Mouse (Mus musculus): ENCODE measurements around the gene Clstn2. TPM values are rescaled to one million over a fixed set of nuclear protein-coding genes. Genes with fewer than 3 reads are reported as not detected.

Clstn2 gene
- polyA plus RNA-seq, 1 experiment from 2014 or later = 13.7 TPM

DNA sequence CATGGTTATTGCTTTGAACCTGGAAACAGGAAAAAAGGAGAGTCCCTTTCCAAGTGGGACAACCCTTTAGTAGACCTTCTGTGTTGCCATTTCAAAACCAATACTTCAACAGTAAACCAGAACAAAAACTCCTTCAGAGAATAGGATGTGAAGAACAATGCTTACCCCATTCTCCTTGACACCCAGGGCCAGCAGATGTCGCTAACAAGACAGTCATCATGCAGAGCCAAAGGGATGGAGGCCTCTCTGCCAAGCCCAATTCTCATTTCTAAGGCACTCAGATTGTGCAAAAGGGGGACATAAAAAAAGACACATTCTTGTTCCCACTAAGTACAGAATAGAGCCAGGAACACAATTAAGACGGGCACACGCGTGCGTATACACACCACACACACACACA, 16.4 kb downstream of the Clstn2 start:
- H3K9ac ChIP-seq = no peak overlapping the region
- no peaks in the 10 kb centered on the region for H3K27me3 ChIP-seq (replicated peaks)
- no peaks in the 10 kb centered on the region for H3K36me3 ChIP-seq
- no peaks in the 10 kb centered on the region for H3K9me3 ChIP-seq
- no peaks in the 10 kb centered on the region for H3K4me1 ChIP-seq
- no peak overlapping the region for H3K4me3 ChIP-seq
- no peak overlapping the region for H3K27ac ChIP-seq
- no peak overlapping the region for H3K4me2 ChIP-seq (replicated peaks)
- no peak for ATAC-seq (ENCODE audit: low FRiP score, low read depth)
- 74% methylated on average over 5 of the region's 5 CpGs for WGBS

DNA sequence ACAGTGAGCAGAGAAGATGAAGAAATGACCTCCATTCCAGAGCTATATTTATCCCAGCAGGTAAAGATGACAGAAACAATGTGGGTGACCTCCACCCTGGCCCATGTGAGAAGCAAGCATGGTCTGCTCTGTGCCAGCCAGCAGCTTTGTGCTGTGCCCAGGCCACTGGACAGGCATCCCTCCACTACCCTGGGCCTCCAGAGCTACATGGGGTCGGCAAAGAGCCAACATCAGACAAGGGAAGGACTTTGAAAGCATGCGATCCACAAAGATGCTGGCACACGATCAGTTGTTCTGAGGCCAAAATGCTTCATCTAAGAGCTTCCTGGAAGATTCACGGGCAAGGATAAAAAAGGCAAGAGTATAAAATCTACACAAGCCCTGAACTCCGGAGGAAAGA, 36.6 kb downstream of the Clstn2 start:
- Histone ChIP-seq H3K4me2 (replicated peaks) (no peak overlapping the region), H3K4me3 (no peak overlapping the region), H3K27ac (no peak overlapping the region), H3K4me1 (no peaks in the 10 kb centered on the region), H3K36me3 (no peaks in the 10 kb centered on the region), H3K9ac (no peak overlapping the region), H3K27me3 (replicated peaks) (no peaks in the 10 kb centered on the region), H3K9me3 (no peaks in the 10 kb centered on the region)
- 87% methylated on average over 5 of the region's 5 CpGs for WGBS
- ATAC-seq (ENCODE audit: low FRiP score, low read depth) = no peak

DNA sequence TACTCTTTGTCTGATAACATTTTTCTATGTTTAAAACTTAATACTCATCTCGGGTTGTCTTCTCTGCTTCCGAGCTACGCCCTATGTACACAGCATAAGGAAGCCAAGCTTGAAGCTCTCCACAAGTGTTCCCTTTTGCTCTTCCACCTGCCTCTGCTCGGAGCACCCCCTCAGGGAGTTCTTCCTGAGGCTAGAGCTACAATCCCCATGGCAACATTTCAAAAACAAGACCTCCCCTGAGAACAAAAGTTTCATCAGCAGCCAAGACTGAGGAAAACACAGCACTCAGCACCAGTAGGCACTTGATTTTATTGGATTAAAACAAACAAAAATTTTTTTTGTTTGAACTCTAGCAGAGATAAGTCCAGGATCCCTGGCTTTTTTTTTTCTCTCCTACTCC, 37.3 kb downstream of the Clstn2 start:
- Histone ChIP-seq H3K9ac (no peak overlapping the region), H3K27me3 (replicated peaks) (no peaks in the 10 kb centered on the region), H3K4me1 (no peaks in the 10 kb centered on the region), H3K4me3 (no peak overlapping the region), H3K4me2 (replicated peaks) (no peak overlapping the region), H3K27ac (no peak overlapping the region), H3K9me3 (no peaks in the 10 kb centered on the region), H3K36me3 (no peaks in the 10 kb centered on the region)
- no peak for ATAC-seq (ENCODE audit: low FRiP score, low read depth)
- 57% methylated on average over 4 of the region's 4 CpGs for WGBS

DNA sequence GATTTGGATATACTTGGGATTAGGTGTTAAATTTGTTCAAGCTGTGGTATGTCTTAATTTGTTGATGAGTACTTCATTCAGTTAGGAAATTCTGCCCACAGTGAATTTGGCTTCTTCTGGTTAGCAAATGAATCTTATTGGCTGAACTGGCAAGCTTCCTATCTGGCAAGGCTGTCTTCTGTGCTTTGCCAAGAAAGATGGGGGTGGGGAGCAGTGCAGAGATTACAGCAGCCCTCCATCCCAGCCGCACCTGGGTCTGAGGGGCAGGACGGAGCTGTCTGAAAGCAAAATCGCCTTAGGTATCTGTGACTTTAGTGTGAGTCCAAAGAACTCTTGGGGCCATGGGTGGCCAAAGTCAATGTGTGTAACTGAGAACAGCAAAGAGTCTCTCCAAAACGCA, 40.9 kb downstream of the Clstn2 start:
- Histone ChIP-seq H3K4me3 (no peak overlapping the region), H3K9me3 (no peaks in the 10 kb centered on the region), H3K36me3 (no peaks in the 10 kb centered on the region), H3K9ac (no peak overlapping the region), H3K27me3 (replicated peaks) (no peaks in the 10 kb centered on the region), H3K4me2 (replicated peaks) (no peak overlapping the region), H3K4me1 (no peaks in the 10 kb centered on the region), H3K27ac (no peak overlapping the region)
- WGBS = 70% methylated on average over 4 of the region's 4 CpGs
- no peak for ATAC-seq (ENCODE audit: low FRiP score, low read depth)

DNA sequence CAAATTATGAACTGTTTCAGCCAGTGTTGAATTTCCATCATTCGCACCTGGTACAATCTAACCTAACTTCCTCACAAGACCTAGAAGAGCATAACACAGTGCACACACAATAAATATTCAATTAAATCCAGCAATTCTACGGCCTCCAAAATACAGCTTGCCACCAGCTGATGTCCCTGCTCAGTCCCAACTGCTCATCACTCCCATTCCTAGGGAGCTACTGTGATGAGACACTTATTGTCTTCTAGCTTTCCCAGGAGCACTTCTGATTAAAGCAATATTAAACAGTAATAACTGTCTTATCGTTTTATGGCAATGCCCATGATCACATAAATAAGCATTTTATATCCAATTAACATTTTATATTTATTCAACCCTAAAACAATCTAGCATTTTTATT, 55.6 kb downstream of the Clstn2 start:
- no peak overlapping the region for H3K4me3 ChIP-seq
- H3K9ac ChIP-seq = no peak overlapping the region
- no peak overlapping the region for H3K4me2 ChIP-seq (replicated peaks)
- H3K4me1 ChIP-seq = 0 out of 2 replicates have a peak, but pooled peaks cover 5% of the 10 kb centered on the region
- H3K27ac ChIP-seq = no peak overlapping the region
- no peaks in the 10 kb centered on the region for H3K9me3 ChIP-seq
- H3K27me3 ChIP-seq (replicated peaks) = no peaks in the 10 kb centered on the region
- 79% methylated on average over 3 of the region's 3 CpGs for WGBS
- no peak for ATAC-seq (ENCODE audit: low FRiP score, low read depth)
- no peaks in the 10 kb centered on the region for H3K36me3 ChIP-seq

DNA sequence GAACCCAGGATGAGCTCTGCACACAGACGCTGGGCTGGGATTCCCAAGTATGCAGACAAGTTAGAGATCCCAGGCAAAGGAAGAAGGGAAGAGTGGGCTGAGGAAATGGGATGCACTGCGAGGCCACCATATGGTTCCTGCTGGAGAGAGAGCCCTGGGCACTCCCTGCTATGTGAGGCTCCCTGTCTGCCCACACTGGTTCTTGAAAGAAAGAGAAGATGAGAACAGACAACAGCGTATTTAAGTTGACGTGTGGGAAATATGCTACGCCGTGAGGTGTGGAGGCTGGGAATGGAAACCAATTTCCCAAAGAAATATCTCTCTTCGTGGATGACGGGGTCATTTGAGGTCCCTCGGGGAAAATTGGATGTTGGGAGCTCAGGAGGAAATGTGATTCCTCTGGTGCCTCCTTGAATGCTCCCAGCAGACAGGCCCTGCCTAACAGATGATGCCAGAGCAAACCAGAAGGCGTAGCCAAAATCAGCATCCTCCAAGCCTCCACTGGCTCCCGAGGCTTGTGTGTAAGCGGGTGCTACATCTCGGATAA, 58.1 kb downstream of the Clstn2 start:
- Histone ChIP-seq H3K9me3 (no peaks in the 10 kb centered on the region), H3K27ac (no peak overlapping the region), H3K4me3 (no peak overlapping the region), H3K4me2 (replicated peaks) (no peak overlapping the region), H3K36me3 (no peaks in the 10 kb centered on the region), H3K27me3 (replicated peaks) (no peaks in the 10 kb centered on the region), H3K9ac (no peak overlapping the region), H3K4me1 (0 out of 2 replicates have a peak, but pooled peaks cover 5% of the 10 kb centered on the region)
- ATAC-seq (ENCODE audit: low FRiP score, low read depth) = no peak
- 67% methylated on average over 13 of the region's 13 CpGs for WGBS

DNA sequence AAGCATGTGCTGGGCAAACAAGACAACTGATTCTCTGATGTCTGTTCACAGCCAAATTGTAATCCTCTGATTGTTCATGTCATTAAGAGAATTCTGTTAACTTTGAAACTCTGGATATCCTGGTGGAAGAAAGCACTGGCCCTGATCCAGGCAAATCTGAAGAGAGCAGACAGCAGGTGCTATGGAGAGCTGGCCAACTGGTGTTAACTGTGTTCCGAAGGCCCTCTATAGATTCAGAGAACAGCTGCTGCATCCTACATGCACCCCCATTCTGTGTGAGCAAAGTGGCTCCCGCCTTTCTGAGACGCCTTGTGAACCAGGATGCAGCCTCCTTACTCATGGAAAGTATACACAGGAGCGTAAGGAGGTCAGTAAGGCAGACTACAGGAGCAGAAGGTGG, 66.3 kb downstream of the Clstn2 start:
- Histone ChIP-seq H3K4me1 (no peaks in the 10 kb centered on the region), H3K4me3 (no peak overlapping the region), H3K4me2 (replicated peaks) (no peak overlapping the region), H3K27me3 (replicated peaks) (no peaks in the 10 kb centered on the region), H3K36me3 (no peaks in the 10 kb centered on the region), H3K9me3 (no peaks in the 10 kb centered on the region), H3K27ac (no peak overlapping the region), H3K9ac (no peak overlapping the region)
- 88% methylated on average over 4 of the region's 4 CpGs for WGBS
- no peak for ATAC-seq (ENCODE audit: low FRiP score, low read depth)

DNA sequence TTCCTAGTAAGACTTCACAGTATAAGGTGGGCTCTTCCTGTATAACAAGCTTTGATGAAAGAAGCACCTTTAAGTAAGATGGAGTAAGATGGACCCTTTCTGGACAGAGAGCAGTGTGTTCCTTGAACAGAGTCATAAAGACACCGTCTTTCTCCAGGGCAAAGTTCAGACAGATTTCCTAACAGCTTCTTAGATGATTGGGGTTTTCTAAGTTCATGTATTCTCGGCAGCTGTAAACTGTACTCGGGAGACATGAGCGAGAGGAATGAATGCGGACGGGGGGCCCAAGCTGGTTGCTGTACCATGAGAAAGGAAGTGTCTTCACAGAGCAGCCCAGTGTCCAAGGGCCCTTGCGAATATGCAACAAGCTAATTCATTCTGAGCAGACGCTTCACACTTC, 75.5 kb downstream of the Clstn2 start:
- WGBS = 85% methylated on average over 8 of the region's 8 CpGs

DNA sequence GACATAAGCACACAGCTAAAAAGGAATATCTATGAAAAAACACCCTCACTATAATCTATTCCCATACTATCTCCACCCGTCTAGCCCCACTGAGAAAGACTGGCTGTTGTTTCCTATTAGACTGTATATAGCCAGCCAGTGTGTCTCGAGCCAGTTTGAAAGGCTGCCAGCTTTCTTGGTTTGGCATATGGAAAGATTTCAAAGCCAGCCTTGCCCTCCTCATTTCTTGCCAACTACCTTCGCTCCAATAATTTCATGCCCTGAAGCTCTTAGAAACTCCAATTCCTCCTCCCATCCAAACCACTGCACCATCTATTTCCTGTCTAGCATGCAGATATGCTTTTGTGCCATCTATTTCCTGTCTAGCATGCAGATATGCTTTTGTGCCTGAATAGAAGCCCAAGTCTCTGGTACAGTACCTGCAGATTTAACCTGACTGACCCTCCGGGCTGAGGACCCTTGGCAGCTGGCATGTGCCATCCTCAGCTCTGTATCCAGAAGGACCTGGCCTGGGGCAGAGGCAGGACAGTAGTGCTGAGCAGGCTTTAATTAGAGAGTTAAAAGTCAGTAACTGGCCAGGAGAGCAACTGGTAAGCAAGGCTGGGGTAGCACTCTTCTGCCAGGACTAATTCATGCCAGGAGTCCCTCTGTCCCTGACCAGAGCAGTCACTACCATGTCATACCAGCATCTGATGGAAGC, 76.4 kb downstream of the Clstn2 start:
- H3K9me3 ChIP-seq = no peaks in the 10 kb centered on the region
- H3K4me2 ChIP-seq (replicated peaks) = no peak overlapping the region
- no peak overlapping the region for H3K27ac ChIP-seq
- no peak overlapping the region for H3K9ac ChIP-seq
- H3K27me3 ChIP-seq (replicated peaks) = no peaks in the 10 kb centered on the region
- 83% methylated on average over 4 of the region's 4 CpGs for WGBS
- no peak for ATAC-seq (ENCODE audit: low FRiP score, low read depth)
- H3K4me3 ChIP-seq = no peak overlapping the region
- H3K4me1 ChIP-seq = no peaks in the 10 kb centered on the region
- no peaks in the 10 kb centered on the region for H3K36me3 ChIP-seq

More for the DNA sequence above, 75.5 kb downstream of the Clstn2 start:
- Histone ChIP-seq H3K4me2 (replicated peaks) (no peak overlapping the region), H3K4me1 (no peaks in the 10 kb centered on the region), H3K27ac (no peak overlapping the region), H3K36me3 (no peaks in the 10 kb centered on the region), H3K9me3 (no peaks in the 10 kb centered on the region), H3K9ac (no peak overlapping the region), H3K27me3 (replicated peaks) (no peaks in the 10 kb centered on the region), H3K4me3 (no peak overlapping the region)
- no peak for ATAC-seq (ENCODE audit: low FRiP score, low read depth)

DNA sequence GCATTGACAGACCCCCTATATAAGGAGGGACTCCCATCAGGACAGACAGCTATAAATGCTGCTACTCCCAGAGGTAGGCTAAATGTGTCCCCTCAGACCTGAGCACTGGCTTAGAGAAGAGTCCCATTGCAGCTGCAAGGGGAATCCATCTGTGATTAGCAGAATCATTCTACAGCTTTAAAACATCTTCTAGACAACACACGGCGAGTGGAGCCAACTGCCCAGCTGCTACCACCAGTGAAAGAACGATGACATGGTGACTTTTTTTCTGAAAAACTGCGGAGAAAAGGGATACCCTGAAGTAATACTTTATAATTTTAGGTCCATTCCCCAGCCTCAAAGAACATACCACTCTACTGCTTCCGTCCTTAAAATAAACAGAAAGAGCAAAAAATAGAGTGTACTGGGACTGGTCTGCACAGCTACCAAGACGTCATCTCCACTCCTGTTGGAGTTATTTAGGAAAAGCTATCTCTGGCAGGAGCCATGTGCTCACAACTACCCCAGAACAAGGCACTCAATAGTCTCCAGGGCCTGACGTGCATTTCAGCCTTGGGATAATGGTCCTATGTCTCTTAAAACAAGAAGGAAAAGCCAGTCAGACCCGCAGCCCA, 79.1 kb downstream of the Clstn2 start:
- Histone ChIP-seq H3K9me3 (no peaks in the 10 kb centered on the region), H3K4me2 (replicated peaks) (no peak overlapping the region), H3K4me1 (no peaks in the 10 kb centered on the region), H3K9ac (no peak overlapping the region), H3K27ac (no peak overlapping the region), H3K4me3 (no peak overlapping the region), H3K36me3 (no peaks in the 10 kb centered on the region), H3K27me3 (replicated peaks) (no peaks in the 10 kb centered on the region)
- WGBS = 82% methylated on average over 8 of the region's 8 CpGs
- ATAC-seq (ENCODE audit: low FRiP score, low read depth) = no peak

DNA sequence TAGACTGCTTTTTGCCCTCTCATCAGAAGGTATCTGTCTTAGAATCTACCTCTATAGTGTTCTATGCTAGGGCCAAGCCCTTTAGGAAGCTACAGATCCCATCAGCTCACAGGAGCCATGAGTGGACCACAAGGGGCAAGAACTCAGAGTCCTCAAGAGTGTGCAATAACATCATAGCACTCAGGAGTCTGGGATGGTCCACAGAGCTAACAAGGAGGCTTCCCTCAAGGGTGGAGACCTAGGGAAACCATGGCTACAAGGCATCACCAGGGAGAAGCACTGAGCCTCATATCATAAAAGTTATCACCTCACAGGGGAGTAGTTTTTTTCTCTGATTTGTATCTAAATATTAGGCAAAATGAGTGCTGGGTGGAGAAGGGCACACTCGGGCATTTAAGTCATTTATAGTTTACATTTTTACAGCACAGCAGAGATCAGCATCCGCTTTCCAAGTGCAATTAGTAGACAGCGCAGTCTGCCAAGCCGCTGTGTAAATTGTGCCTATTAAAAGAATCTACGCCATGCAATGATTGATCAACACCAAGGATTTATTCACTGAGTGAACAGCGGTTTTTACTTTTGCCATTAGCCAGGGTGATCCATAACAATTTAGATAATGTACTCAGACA, 82.5 kb downstream of the Clstn2 start:
- Histone ChIP-seq H3K27me3 (replicated peaks) (no peaks in the 10 kb centered on the region), H3K27ac (no peak overlapping the region), H3K9me3 (no peaks in the 10 kb centered on the region), H3K4me2 (replicated peaks) (no peak overlapping the region), H3K4me1 (no peaks in the 10 kb centered on the region), H3K36me3 (no peaks in the 10 kb centered on the region), H3K9ac (no peak overlapping the region), H3K4me3 (no peak overlapping the region)
- WGBS = 76% methylated on average over 6 of the region's 6 CpGs
- no peak for ATAC-seq (ENCODE audit: low FRiP score, low read depth)

DNA sequence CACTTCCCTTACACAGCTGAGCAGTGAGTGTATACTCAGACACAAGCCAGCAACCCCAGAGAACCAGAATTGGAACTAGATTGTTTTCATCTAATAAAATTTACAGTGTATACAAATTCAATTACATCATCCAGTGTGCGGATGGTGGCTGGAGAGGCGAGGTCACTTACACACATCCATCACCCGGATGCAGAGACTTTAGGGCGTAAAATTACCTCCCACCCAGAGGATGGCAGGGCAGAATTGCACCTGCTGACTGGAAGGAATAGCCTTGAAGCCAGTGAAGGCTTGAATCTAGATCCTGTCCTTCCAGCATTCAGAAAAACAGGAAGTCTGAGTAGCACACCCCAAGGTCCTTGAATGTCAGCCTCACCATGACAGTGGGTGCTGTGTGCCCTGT, 113.7 kb downstream of the Clstn2 start:
- Histone ChIP-seq H3K9ac (no peak overlapping the region), H3K4me3 (no peak overlapping the region)
- 58% methylated on average over 4 of the region's 4 CpGs for WGBS

More for the DNA sequence above, 113.7 kb downstream of the Clstn2 start:
- no peak for ATAC-seq (ENCODE audit: low FRiP score, low read depth)
- no peaks in the 10 kb centered on the region for H3K4me1 ChIP-seq
- no peak overlapping the region for H3K27ac ChIP-seq
- H3K27me3 ChIP-seq (replicated peaks) = no peaks in the 10 kb centered on the region
- no peak overlapping the region for H3K4me2 ChIP-seq (replicated peaks)
- H3K36me3 ChIP-seq = no peaks in the 10 kb centered on the region
- H3K9me3 ChIP-seq = no peaks in the 10 kb centered on the region
